Mouse (Mus musculus) spleen, postnatal 0 days (tissue): ENCODE measurements around the gene Eif3j1. TPM values are rescaled to one million over a fixed set of nuclear protein-coding genes. Genes with fewer than 3 reads are reported as not detected.

Source experiments
- polyA plus RNA-seq: library from polyadenylated mRNA; unstranded; fragments of >200 nt; fragmentation: Nextera tagmentation; extraction: Ambion mirVana; gene quantifications from 2 replicates; pipeline ENCODE4 v1.2.1, GENCODE M21; 2015

The Eif3j1 gene
- polyA plus RNA-seq, result 14.0 and 15.0 TPM in 2 replicates

GRCm38 (mm10) chr2:122027862-122028755, at the start of gene Eif3j1:
Gene Eif3j1 (plus strand): TSS chr2:122028546.

Other genes with a start within 250 kb of the Eif3j1 start
- gene Frmd5, start 221.5 kb upstream of the Eif3j1 start, polyA plus RNA-seq, result 0.44 and 0.60 TPM in 2 replicates
- 6.6 and 8.8 TPM in 2 replicates for gene Casc4, start 161.6 kb upstream of the Eif3j1 start, polyA plus RNA-seq
- 24.3 and 25.8 TPM in 2 replicates for gene Ctdspl2, start 72.5 kb upstream of the Eif3j1 start, polyA plus RNA-seq
- gene Mageb3, start 72.5 kb upstream of the Eif3j1 start, polyA plus RNA-seq, result 0.18 and 0.19 TPM in 2 replicates
- gene Spg11, start 89.8 kb downstream of the Eif3j1 start, polyA plus RNA-seq, result 2.8 and 3.2 TPM in 2 replicates
- gene B2m, start 119.1 kb downstream of the Eif3j1 start, polyA plus RNA-seq, result 646 and 799 TPM in 2 replicates
- not detected in 2 replicates for gene Trim69, start 132.2 kb downstream of the Eif3j1 start, polyA plus RNA-seq
- 0.15 and 0.18 TPM in 2 replicates for gene Patl2, start 157.6 kb downstream of the Eif3j1 start, polyA plus RNA-seq
- not detected in 2 replicates for gene Terb2, start 157.7 kb downstream of the Eif3j1 start, polyA plus RNA-seq
- 43.3 and 45.4 TPM in 2 replicates for gene Sord, start 206.2 kb downstream of the Eif3j1 start, polyA plus RNA-seq